Mouse (Mus musculus) embryonic facial prominence, embryonic 14.5 days (tissue): ENCODE data around the gene Ifna12. TPM values are rescaled to one million over a fixed set of nuclear protein-coding genes. Genes with fewer than 3 reads are reported as not detected.

Experiments used
- ATAC-seq: fragments of 200-750 bp; cut with Nextera tagmentation; 2 replicates; pipeline ENCODE4 v1.8.0; 2017; ENCODE audit warnings: low read depth, moderate number of reproducible peaks, moderate TSS enrichment
- DNase-seq: peaks from one replicate; pipeline ENCODE4 v3.0.0-alpha.2; 2015; ENCODE audit warnings: low spot score
- H3K27ac ChIP-seq: fragments of 300-500 bp; sonication (generic); replicated peaks from 2 replicates; pipeline ENCODE4 v1.5.1; 2014; ENCODE audit warnings: low read depth, mild to moderate bottlenecking, low read length, moderate library complexity
- H3K27me3 ChIP-seq: fragments of 300-500 bp; sonication (generic); replicated peaks from 2 replicates; pipeline ENCODE4 v1.6.1; 2014; ENCODE audit warnings: low read length; ENCODE audit not compliant: control insufficient read depth, insufficient read depth
- H3K36me3 ChIP-seq: fragments of 300-500 bp; sonication (generic); 2 replicates; pipeline ENCODE4 v1.6.1; 2014; ENCODE audit warnings: low read length, mixed read lengths; ENCODE audit not compliant: control insufficient read depth, insufficient read depth
- H3K4me1 ChIP-seq: fragments of 300-500 bp; sonication (generic); 2 replicates; pipeline ENCODE4 v1.6.1; 2014; ENCODE audit warnings: antibody characterized with exemption, low read length; ENCODE audit not compliant: control insufficient read depth, insufficient read depth
- H3K4me2 ChIP-seq: fragments of 300-500 bp; sonication (generic); 2 replicates; pipeline ENCODE4 v1.6.1; 2014; ENCODE audit warnings: low read depth, mild to moderate bottlenecking, low read length, moderate library complexity, mixed read lengths
- H3K4me3 ChIP-seq: fragments of 300-500 bp; sonication (generic); 2 replicates; pipeline ENCODE4 v1.5.1; 2014; ENCODE audit warnings: low read depth, mild to moderate bottlenecking, low read length
- H3K9ac ChIP-seq: fragments of 300-500 bp; sonication (generic); 2 replicates; pipeline ENCODE4 v1.6.1; 2014; ENCODE audit warnings: low read depth, mild to moderate bottlenecking, low read length, moderate library complexity, mixed read lengths
- H3K9me3 ChIP-seq: fragments of 300-500 bp; sonication (generic); 2 replicates; pipeline ENCODE4 v1.6.1; 2016; ENCODE audit warnings: low read length; ENCODE audit not compliant: control insufficient read depth
- WGBS: fragments of 180-500 bp; shearing (Covaris S2); extraction: QIAGEN DNeasy Blood & Tissue Kit; methylation state at CpG from one replicate; pipeline ENCODE4 v1.1.7; 2014; 5-methylcytosine and 5-hydroxymethylcytosine counted together
- polyA plus RNA-seq: library from polyadenylated mRNA; unstranded; fragments of >200 nt; fragmentation: Nextera tagmentation; extraction: Ambion mirVana; gene quantifications from 2 replicates; pipeline ENCODE4 v1.2.1, GENCODE M21; 2014

The Ifna12 gene
- polyA plus RNA-seq = not detected in 2 replicates

GRCm38 (mm10) chr4:88603276-88603675 lies at the start of gene Ifna12:
Gene Ifna12 (minus strand): TSS chr4:88603376.
- H3K4me2 ChIP-seq = no peak within 1 kb of the TSS

DNA sequence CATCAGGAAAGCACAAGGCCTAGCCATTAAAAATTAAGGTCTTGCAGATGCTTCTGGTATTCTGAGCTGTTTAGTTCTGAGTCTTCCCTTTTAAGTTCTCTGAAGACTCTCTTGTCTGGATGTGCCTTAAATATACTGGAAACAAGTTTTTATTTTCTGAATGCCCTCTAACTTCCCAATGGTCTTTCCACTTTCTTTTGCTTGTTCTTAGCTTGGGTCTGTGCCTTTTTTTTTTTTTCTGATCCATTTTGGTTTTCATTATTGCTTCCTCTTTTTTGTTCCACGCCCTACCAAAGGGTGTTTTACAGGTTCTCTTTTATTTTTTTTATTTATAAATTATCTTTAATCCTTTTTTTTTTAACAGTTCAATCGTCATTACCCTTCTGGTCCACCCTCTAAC lies 41.2 kb upstream of the Ifna12 start, which contains the start of gene Ifna13:
Gene Ifna13 (minus strand): TSS at position 101 of the 400 bp plus-strand sequence.
- Histone ChIP-seq H3K4me3 (no peak within 1 kb of the TSS), H3K4me1 (no peaks in the 10 kb centered on the region), H3K27me3 (no peaks in the 10 kb centered on the region), H3K36me3 (no peaks in the 10 kb centered on the region), H3K9me3 (no peaks in the 10 kb centered on the region), H3K4me2 (no peak within 1 kb of the TSS), H3K27ac (no peak within 1 kb of the TSS), H3K9ac (no peak within 1 kb of the TSS)
- no peak for DNase-seq
- ATAC-seq = no peak
- 55% methylated on average over 2 of the region's 2 CpGs for WGBS

More at GRCm38 (mm10) chr4:88603276-88603675, at the start of gene Ifna12:
- no peaks in the 10 kb centered on the region for H3K9me3 ChIP-seq
- no peaks in the 10 kb centered on the region for H3K4me1 ChIP-seq
- ATAC-seq = no peak
- no peaks in the 10 kb centered on the region for H3K27me3 ChIP-seq
- no peak within 1 kb of the TSS for H3K4me3 ChIP-seq
- no peak within 1 kb of the TSS for H3K27ac ChIP-seq
- no peak for DNase-seq
- H3K9ac ChIP-seq = no peak within 1 kb of the TSS
- no peaks in the 10 kb centered on the region for H3K36me3 ChIP-seq

DNA sequence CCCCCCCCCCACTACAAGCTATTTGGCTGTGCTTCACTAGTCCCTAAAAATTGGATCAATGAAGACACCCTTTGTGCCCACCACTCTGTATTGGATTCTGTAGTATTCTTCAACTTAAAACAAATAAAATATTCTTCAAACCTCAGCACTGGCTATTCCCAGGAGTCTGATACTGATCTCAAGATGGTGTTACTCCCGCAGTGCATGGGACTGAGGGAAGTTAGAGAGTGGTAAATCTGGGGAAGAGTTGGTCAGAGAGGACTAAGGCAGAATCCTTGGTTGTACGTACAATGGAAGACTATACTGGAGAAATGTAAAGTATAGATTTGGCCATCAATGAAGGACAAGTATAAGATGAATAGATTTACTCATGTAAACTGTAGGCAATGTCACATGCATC lies 39.4 kb upstream of the Ifna12 start:
- 22% methylated on average over 2 of the region's 2 CpGs for WGBS
- H3K36me3 ChIP-seq = no peaks in the 10 kb centered on the region
- no peaks in the 10 kb centered on the region for H3K27me3 ChIP-seq
- no peak overlapping the region for H3K9ac ChIP-seq
- H3K9me3 ChIP-seq = no peaks in the 10 kb centered on the region
- no peak overlapping the region for H3K4me3 ChIP-seq
- H3K27ac ChIP-seq = no peak overlapping the region
- H3K4me1 ChIP-seq = no peaks in the 10 kb centered on the region
- DNase-seq (peak; percentile 19), ATAC-seq (no peak)
- no peak overlapping the region for H3K4me2 ChIP-seq

- H3K9me3 ChIP-seq = no peaks in the 10 kb centered on the region
- peak overlapping the region; percentile 50 for H3K9ac ChIP-seq
- no peaks in the 10 kb centered on the region for H3K36me3 ChIP-seq
- peak overlapping the region; percentile 55 for H3K4me2 ChIP-seq
- H3K27ac ChIP-seq = no peak overlapping the region
- H3K4me1 ChIP-seq = no peaks in the 10 kb centered on the region
- peak; percentile 96 for ATAC-seq
- WGBS = 12% methylated on average over 11 of the region's 11 CpGs
- peak overlapping the region; percentile 36 for H3K4me3 ChIP-seq
- no peaks in the 10 kb centered on the region for H3K27me3 ChIP-seq
- peak; percentile 97 for DNase-seq
These were observed 38.1 kb upstream of the Ifna12 start for GRCm38 (mm10) chr4:88641077-88641831.

DNA sequence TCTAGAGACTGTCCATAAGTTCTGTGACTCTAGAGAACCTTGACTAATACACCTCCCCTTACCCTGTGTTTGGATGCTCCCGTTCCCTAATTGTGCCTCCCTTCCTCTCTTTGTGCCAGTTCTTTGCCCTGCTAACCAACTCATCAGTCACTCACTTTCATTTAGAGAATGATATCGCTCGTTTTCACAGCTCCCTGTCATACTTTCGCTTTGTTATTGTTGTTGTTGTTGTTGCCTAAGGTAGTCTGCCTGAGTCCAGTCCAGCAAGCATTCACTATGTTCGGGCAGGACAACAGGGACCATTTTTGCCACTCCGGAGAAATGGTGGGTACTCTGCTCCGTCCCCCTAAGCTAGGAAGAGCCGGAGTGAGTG lies 37.5 kb upstream of the Ifna12 start:
- 54% methylated on average over 8 of the region's 8 CpGs for WGBS

GRCm38 (mm10) chr4:88634311-88634710 lies 31.1 kb upstream of the Ifna12 start, which contains the start of gene C87499:
Gene C87499 (minus strand): TSS chr4:88634411.
- no peaks in the 10 kb centered on the region for H3K4me1 ChIP-seq

More for the DNA sequence above, 37.5 kb upstream of the Ifna12 start:
- Histone ChIP-seq H3K36me3 (no peaks in the 10 kb centered on the region), H3K4me2 (peak overlapping the region; percentile 55), H3K4me1 (no peaks in the 10 kb centered on the region), H3K27me3 (no peaks in the 10 kb centered on the region), H3K27ac (no peak overlapping the region), H3K4me3 (peak overlapping the region; percentile 36), H3K9me3 (no peaks in the 10 kb centered on the region), H3K9ac (peak overlapping the region; percentile 50)
- ATAC-seq = no peak
- no peak for DNase-seq

GRCm38 (mm10) chr4:88592285-88592684 lies 10.9 kb downstream of the Ifna12 start, which contains the start of gene Ifna9:
Gene Ifna9 (minus strand): TSS chr4:88592385.
- ATAC-seq (no peak), DNase-seq (no peak)
- Histone ChIP-seq H3K27ac (no peak within 1 kb of the TSS), H3K9ac (no peak within 1 kb of the TSS), H3K36me3 (no peaks in the 10 kb centered on the region), H3K4me2 (no peak within 1 kb of the TSS), H3K4me3 (no peak within 1 kb of the TSS), H3K4me1 (no peaks in the 10 kb centered on the region), H3K27me3 (no peaks in the 10 kb centered on the region), H3K9me3 (no peaks in the 10 kb centered on the region)
- WGBS = 83% methylated on average over 1 of the region's 1 CpGs

More at GRCm38 (mm10) chr4:88634311-88634710, 31.1 kb upstream of the Ifna12 start, which contains the start of gene C87499:
- Histone ChIP-seq H3K9ac (no peak within 1 kb of the TSS), H3K9me3 (0 out of 2 replicates have a peak, but pooled peaks cover 3% of the 10 kb centered on the region), H3K27ac (no peak within 1 kb of the TSS), H3K36me3 (no peaks in the 10 kb centered on the region), H3K4me2 (no peak within 1 kb of the TSS), H3K4me3 (no peak within 1 kb of the TSS), H3K27me3 (no peaks in the 10 kb centered on the region)
- WGBS = 82% methylated on average over 4 of the region's 4 CpGs
- DNase-seq (no peak), ATAC-seq (no peak)

DNA sequence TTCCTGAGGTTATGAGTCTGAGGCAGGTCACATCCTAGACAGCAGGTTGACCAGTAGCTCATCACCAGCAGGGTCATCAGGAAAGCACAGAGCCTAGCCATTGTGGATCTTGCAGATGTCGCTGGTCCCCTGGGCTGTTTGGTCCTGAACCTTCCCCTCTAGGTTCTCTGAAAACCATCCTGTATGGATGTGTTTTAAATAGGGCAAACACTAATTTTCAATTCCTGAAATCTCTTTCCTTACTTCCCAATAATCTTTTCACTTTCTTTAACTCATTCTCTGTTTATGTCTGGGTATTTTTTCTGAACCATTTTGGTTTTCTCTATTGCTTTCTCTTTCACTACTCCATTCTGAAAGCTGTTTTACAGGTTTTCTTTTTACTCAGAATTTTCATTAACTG lies 31.5 kb downstream of the Ifna12 start, which contains the start of gene Ifna14:
Gene Ifna14 (minus strand): TSS at position 101 of the 400 bp plus-strand sequence.
- no peaks in the 10 kb centered on the region for H3K27me3 ChIP-seq
- WGBS = 67% methylated on average over 1 of the region's 1 CpGs
- H3K4me1 ChIP-seq = no peaks in the 10 kb centered on the region
- DNase-seq = no peak
- ATAC-seq = no peak
- H3K4me2 ChIP-seq = no peak within 1 kb of the TSS
- H3K36me3 ChIP-seq = no peaks in the 10 kb centered on the region
- H3K9me3 ChIP-seq = no peaks in the 10 kb centered on the region
- H3K9ac ChIP-seq = no peak within 1 kb of the TSS
- H3K27ac ChIP-seq = no peak within 1 kb of the TSS
- no peak within 1 kb of the TSS for H3K4me3 ChIP-seq
